Mouse (Mus musculus) heart, adult 2 months (tissue): ENCODE results near the gene Hoxd8.

Experiments used
- CTCF ChIP-seq: fragments of 200-600 bp; IDR thresholded peaks from 2 replicates; pipeline ENCODE4 v1.8.1; 2022; ENCODE audit warnings: antibody characterized with exemption, mild to moderate bottlenecking, moderate library complexity
- EP300 ChIP-seq: fragments of 200-500 bp; IDR thresholded peaks from 2 replicates; pipeline ENCODE4 v1.6.1; 2011; ENCODE audit warnings: low read depth, low read length, control low read depth; ENCODE audit not compliant: insufficient read depth
- POLR2A ChIP-seq: fragments of 200-500 bp; IDR thresholded peaks from 2 replicates; pipeline ENCODE4 v1.6.1; 2011; ENCODE audit warnings: mild to moderate bottlenecking, low read depth, low read length, control low read depth; ENCODE audit not compliant: insufficient read depth

DNA sequence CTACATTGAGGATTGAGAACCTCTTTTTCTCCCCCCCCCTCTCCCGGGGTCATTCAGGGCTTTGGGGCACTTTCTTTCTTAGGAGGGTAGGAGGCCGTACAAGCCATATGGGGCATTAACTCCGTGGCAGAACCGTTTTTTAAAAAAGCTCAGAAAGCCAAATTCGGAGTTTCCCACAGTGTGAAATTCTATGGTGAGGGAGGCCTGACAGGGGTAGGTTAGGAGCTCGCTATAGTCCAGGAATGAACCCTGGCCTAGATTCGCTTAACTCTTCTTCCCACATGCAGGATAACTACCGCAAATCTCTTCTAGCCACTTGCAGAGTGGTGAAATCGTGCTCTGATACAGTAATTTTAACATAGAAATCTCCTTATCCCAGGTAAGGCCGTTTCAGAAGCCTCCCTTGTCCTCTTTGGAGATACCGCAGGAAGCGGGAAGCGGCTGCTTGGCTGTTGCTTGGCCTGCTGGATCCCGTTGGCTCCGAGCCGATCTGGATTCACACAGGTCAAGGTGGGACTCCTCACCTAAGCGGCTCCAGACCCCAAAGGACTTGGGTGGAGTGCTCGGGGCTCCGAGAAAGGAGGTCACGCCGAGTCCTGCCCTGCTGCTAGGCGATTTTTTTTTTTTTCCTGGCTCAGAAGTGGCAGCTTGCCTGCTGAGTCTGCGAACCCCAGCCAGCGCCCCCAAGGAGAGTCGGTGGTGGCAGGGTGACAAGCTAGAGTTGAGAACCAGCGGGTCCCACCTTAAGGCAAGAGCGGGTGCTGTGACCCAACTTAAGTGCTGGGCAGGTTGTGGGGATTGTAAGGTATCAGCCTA lies 30.8 kb downstream of the Hoxd8 start:
- TF ChIP-seq CTCF (no peak), POLR2A (no peak), EP300 (no peak)
